Mouse (Mus musculus): Measurements from ENCODE around the gene Olfr523.

GRCm38 (mm10) chr7:140208153-140208552 lies 35.1 kb downstream of the Olfr523 start:
- TF ChIP-seq CTCF (IDR thresholded peaks at IDR 0.05; ENCODE audit: insufficient read depth, low read depth, low read length) (no peak), POLR2A (IDR thresholded peaks at IDR 0.05; ENCODE audit: insufficient read depth, low read depth, low read length) (no peak)

Measured in olfactory bulb, adult 2 months (tissue).